Mouse (Mus musculus) adrenal gland, postnatal 14 days (tissue): ENCODE results near the gene Tedc2. TPM values are rescaled to one million over a fixed set of nuclear protein-coding genes. Genes with fewer than 3 reads are reported as not detected.
A peak's percentile ranks its signal among the peaks of the same experiment; 100 is the strongest.

Experiments
- DNase-seq: peaks from one replicate; pipeline ENCODE4 v3.0.0; 2021; ENCODE audit warnings: mixed read lengths
- total RNA-seq: library from RNA; stranded (reverse); gene quantifications from 2 replicates; pipeline ENCODE4 v1.2.3, GENCODE M21; 2021

Tedc2 gene
- total RNA-seq, 1 experiment from 2014 or later, result 14.0 TPM

DNA sequence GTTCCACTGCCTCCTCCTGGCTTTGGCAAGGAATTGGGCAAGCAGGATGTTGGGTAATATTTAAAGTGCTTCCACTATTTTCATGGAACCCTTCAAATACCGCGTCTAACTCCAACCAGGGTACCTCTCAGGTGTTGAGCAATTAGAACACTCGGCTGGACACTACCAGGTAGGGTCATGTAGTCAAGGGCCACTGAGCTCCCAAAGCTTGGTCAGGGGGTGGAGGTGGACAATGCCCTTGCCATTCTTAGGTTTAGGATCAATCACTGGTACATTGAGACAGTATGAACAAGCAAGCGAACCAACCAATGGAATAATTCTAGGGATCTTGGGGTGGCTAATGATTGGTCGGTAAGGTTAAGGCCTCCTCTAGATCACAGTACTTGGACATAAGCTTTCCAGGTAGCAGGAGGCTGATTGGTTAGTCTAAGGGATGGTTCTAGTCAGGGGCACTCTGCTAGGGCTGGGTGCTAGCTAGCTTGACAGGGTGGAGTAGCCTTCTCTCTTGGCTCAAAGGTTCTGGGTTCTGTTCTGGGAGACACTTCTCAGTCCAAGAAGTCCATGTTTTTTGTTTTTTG lies 8.1 kb downstream of the Tedc2 start:
- DNase-seq, result no peak

DNA sequence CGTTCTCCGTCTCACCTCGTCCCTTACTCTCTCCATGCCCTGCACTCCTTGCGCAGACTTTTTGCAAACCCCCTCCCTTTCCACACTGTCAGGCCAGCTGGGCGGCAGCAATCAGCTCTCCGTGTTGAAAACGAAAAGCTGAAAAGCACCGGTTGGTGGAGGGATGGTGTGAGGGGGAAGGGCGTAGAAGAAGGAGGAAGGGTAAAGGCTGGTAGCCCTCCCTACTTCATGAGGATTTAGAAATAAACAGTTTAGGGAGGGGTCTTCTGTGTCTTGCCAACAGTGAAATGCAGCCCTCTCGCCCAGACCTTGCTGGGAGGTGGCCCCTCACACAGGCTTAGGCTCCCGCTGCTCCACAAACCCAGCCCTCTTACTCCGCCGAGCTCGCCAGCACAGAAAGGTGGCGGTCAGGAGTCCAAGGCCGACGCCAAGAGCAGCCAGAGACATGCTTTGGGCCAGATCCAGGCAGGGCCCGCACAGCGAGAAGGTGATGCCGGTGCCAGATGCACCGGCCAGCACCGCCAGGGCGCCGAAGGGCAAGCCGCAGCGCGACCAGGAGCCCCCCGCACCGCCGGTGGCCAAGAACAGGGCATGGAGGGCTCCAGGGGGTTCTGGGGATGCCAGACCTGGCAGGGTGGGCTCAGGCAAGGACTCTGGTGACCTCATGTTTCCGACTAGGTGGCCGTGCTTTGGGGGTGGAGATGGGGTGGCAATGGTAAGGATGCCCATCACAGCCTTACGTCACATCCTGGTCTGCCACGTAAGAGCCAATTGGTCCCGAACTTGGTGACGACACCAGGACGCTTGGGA lies 8.8 kb downstream of the Tedc2 start:
- DNase-seq, result peak; percentile 83

DNA sequence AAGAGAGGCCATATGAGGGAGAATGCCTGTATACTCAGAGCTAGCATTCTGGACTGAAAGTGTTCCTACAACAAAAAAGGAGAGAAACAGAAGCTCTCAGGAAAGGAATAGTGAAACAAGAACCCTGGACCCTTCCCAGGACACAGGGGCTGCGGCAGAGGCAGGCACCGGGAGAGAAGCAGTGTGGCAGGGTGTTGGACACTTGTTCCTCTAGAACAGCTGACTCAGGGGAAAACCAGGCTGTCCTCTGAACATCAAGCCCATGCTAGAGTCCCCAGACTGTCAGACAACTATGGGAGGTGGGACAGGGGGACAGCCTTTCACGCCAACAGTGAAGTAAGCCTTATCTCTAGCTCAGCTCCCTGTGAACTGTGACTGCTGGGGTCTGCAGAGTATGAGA lies 10.1 kb downstream of the Tedc2 start:
- DNase-seq, result no peak

- DNase-seq, result no peak
Measured at GRCm38 (mm10) chr17:24209916-24210240, 10.8 kb downstream of the Tedc2 start.

DNA sequence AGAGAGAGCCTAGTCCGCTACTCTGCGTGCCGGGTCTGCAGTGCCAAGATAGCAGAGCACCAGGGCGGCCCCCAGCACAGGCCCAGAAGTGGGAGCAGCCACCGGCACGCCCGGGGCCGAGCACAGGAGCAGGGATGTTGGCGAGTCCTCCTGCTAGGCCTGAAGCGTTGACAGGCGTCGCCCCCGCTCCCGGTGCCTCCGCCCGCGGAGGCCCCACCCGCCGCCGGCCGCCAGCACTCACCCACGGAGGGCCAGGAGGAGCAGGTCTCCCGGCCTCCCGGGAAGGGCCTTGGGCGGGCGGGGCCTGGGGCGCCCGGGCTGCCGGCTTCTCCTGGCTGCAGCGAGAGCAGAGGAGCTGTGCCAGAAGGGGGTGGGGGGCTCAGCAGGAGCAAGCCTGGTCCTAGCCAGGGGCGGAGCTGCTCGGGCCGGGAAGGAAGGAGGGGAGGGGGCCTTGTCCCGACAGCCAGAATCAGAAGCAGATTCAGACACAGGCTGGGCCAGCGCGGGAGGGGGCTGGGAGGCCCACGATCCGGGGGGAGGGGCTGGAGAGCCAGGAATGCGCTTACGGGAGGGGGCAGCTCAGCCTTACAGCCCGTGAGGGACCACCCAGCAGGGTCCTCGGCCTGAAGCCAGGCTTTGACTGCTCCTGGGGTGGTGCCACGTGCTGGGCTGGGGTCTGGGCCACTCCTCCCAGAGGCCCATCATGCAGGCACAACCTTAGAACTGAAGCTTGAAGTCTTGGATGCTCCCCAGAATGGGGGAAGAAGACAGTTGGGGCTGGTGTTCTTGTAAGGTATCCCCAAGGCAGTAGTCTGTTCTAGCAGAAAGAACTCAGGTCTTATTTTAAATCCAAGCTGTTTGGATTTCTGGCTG lies 11.4 kb downstream of the Tedc2 start, which contains the start of gene Ntn3:
Gene Ntn3 (minus strand): TSS at position 489 of the 873 bp plus-strand sequence.
- DNase-seq, result peak; percentile 66

- peak; percentile 57 for DNase-seq
Measured at GRCm38 (mm10) chr17:24208641-24209042, 12.0 kb downstream of the Tedc2 start.

GRCm38 (mm10) chr17:24207768-24208640 lies 12.6 kb downstream of the Tedc2 start:
- DNase-seq, result no peak

DNA sequence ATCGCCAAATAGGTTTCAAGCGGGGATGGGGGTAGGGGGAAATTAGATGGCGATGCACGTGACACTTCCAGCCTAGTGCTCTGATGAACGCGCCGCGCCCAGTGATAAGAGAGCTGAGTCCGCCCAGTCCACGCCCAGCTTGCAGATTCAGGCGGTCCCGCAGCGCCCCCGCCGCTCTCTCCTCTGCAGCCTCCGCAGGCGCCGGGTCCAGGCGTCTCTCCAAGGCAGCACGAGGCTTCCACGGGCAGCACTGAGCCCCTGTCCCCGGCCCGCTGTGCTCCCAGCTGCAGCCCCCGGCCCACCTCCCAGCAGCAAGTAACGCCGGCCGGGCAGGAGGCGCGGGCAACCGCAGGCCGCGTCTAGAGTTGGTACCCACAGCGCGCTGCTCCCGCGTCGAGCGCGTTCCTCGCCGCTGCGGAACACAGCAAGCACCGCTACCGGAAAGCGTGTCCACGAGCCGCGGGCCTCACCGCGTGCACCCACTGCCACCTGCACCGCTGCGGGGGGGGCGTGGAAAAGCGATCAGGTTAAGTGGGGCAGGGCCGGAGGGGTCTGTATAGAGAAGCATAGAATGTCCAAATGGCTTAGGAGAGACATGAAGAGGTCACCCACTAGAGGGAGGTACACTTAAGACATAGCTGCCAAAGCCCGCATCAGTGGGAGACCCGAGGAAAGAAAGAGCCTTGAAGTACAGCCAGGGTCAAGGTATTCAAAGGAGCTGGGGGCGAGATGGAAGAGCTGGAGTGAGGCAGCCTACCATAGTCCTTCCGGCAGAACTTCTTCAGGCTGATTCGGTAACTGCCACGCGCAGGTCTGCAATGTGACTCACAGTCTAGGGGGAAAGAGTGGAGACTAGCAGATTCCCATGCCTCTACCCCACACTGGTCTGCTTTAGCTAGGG lies 13.9 kb downstream of the Tedc2 start:
- peak; percentile 64 for DNase-seq

GRCm38 (mm10) chr17:24205908-24206361 lies 14.7 kb downstream of the Tedc2 start:
- DNase-seq, result peak; percentile 56

GRCm38 (mm10) chr17:24205284-24205888 lies 15.3 kb downstream of the Tedc2 start, which contains the start of gene Tbc1d24:
TSS of gene Tbc1d24 (minus strand) at chr17:24205562.
- peak; percentile 95 for DNase-seq

GRCm38 (mm10) chr17:24204846-24205245 lies 15.8 kb downstream of the Tedc2 start:
- peak; percentile 65 for DNase-seq

DNA sequence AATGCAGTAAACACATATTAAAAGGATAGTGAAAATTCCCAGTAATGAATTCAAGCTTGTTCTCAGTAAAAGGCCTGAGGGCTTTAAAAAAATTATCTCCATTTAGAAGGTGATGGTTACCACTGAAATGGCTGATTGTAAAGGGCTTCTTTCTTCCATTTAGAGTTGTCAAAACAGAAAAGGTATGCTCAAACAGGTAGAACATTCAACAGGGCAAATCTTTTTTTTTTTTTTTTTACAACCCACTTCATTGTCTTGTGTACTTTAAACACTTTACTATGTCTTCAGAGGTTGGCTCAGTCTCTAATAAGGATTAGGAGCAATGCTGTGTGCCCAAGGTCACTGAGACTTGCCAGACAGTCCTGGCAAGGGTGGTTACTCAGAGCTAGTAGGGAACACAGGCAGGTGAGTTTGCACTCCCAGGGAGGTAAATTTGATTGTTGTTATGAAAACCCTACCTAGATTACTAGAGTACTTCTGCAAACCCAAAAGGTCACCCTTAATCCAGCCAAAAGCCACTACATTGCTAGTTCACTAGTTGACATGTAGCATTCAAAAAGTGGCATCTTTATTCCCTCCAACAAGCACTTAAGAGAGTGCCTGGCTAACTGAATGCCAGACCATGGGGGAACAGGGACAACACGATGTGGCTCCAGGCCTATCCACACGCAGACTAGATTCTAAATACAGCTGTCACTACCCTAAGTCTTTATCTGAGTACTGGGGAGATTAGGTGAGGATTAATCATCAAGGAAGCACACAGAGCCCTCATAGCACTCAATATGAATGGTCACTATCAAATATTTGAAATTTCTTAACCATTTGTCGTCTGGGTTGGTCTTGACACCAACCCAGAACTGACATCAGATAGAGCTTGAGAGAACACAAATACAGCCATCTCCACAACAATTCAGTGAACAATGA lies 16.8 kb downstream of the Tedc2 start:
- DNase-seq, result peak; percentile 43

DNA sequence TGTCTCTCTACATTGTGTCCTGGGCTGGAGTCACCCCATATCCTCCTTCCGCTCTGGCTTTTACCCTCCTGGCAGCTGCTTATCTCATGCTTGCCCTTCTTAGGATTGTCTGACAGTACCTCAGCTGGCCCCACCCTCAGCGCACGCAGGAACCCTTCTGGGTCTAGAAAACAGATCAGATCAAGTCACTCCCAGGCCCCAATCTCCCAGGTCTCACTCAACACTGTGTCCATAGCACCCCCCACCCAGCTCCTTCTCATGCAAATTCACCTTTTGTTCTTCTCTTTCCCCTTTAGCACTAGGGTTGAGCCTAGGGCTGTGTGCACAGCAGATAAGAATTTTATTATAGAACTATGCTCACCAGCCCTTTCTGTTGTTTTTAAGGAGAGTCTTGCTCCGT lies 17.6 kb downstream of the Tedc2 start:
- DNase-seq, result no peak

GRCm38 (mm10) chr17:24201092-24201491 lies 19.6 kb downstream of the Tedc2 start:
- DNase-seq, result no peak

GRCm38 (mm10) chr17:24199741-24200140 lies 20.9 kb downstream of the Tedc2 start:
- no peak for DNase-seq

DNA sequence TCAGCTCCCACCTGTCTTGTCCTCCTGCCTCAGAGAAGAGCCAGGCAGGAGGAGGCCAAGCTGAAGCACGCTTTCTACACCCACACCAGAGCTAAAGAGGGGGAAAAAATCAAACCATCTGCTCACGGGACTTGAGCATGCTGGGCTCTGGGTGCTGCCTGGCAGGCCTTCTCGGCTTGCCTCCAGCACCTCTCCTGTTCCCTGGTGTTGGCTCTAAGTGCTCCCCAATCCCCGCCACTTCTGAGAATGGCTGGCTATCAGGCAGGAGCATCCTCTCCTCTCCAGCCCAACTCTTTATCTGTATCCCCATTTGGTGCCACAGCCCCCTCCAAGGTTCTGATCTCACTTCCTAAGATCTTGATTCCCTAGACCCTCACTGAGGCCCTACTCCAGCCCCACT lies 21.4 kb downstream of the Tedc2 start:
- DNase-seq, result no peak

DNA sequence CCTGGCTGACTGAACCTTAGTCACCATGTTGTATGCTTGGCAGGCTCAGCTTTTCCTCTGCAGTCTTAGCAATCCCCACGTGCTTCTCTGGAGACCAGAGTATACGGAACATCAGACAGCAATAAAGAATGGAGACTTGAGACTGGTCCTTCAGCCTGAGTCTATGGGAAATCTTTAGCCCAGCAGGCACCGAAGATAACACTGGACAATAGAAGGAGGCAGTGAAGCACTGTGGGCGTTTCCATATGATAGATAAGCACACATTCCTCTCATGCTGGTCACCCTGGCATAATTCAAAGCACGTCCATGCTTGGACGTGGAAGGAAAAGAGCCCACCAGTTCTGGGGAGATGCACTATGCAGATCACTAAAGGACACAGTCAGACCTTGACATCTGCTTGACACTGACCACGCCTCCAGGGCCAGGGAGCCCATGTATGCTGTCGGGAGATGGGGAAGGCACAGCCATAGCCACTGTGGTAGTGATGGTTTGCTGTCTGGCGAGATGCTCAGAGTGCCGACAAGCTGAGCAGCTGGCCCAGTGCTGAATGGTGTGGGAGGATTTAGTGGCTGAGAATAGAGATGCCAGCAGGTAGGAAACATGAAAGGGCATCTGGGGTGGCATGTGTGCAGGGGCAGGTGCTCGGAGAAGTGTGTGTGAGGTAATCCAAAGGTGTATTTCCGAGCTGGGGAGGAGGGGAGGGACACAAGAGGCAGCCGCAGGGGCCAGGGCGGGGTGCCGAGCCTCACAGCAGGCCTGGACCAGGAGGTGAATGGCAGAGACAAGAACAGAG lies 23.4 kb downstream of the Tedc2 start:
- DNase-seq, result no peak

- DNase-seq, result no peak
Measured at GRCm38 (mm10) chr17:24195349-24195748, 25.3 kb downstream of the Tedc2 start.
